Mouse (Mus musculus) liver, embryonic 16.5 days (tissue): ENCODE measurements around the gene Tmem108. TPM values are rescaled to one million over a fixed set of nuclear protein-coding genes. Genes with fewer than 3 reads are reported as not detected.

Source experiments
- ATAC-seq: fragments of 200-750 bp; cut with Nextera tagmentation; 2 replicates; pipeline ENCODE4 v1.8.0; 2017; ENCODE audit warnings: low read depth, mild to moderate bottlenecking, moderate number of reproducible peaks, moderate library complexity
- H3K27ac ChIP-seq: fragments of 300-500 bp; sonication (generic); 2 replicates; pipeline ENCODE4 v1.5.1; 2014; ENCODE audit warnings: mild to moderate bottlenecking, low read length
- H3K27me3 ChIP-seq: fragments of 300-500 bp; sonication (generic); 2 replicates; pipeline ENCODE4 v1.6.1; 2014; ENCODE audit warnings: low read depth, low read length, mixed read lengths; ENCODE audit not compliant: control insufficient read depth, insufficient read depth
- H3K36me3 ChIP-seq: fragments of 300-500 bp; sonication (generic); 2 replicates; pipeline ENCODE4 v1.6.1; 2014; ENCODE audit warnings: mild to moderate bottlenecking; ENCODE audit not compliant: control insufficient read depth, insufficient read depth
- H3K4me1 ChIP-seq: fragments of 300-500 bp; sonication (generic); 2 replicates; pipeline ENCODE4 v1.6.1; 2014; ENCODE audit warnings: low read depth, low read length, mixed read lengths; ENCODE audit not compliant: control insufficient read depth
- H3K4me2 ChIP-seq: fragments of 300-500 bp; sonication (generic); 2 replicates; pipeline ENCODE4 v1.6.1; 2014; ENCODE audit warnings: low read depth, low read length, mixed read lengths
- H3K4me3 ChIP-seq: fragments of 300-500 bp; sonication (generic); 2 replicates; pipeline ENCODE4 v1.5.1; 2014; ENCODE audit warnings: low read depth, mild to moderate bottlenecking, low read length
- H3K9ac ChIP-seq: fragments of 300-500 bp; sonication (generic); 2 replicates; pipeline ENCODE4 v1.6.1; 2014; ENCODE audit warnings: low read depth, low read length
- H3K9me3 ChIP-seq: fragments of 300-500 bp; sonication (generic); replicated peaks from 2 replicates; pipeline ENCODE4 v1.6.1; 2016; ENCODE audit warnings: low read length; ENCODE audit not compliant: control insufficient read depth
- WGBS: fragments of 180-500 bp; shearing (Covaris S2); extraction: QIAGEN DNeasy Blood & Tissue Kit; methylation state at CpG from one replicate; pipeline ENCODE4 v1.1.7; 2014; ENCODE audit not compliant: insufficient replicate concordance; 5-methylcytosine and 5-hydroxymethylcytosine counted together
- polyA plus RNA-seq: library from polyadenylated mRNA; unstranded; fragments of >200 nt; fragmentation: Nextera tagmentation; extraction: Ambion mirVana; gene quantifications from 2 replicates; pipeline ENCODE4 v1.2.1, GENCODE M21; 2015

Gene Tmem108
- polyA plus RNA-seq, 1 experiment from 2014 or later = 1.9 TPM

DNA sequence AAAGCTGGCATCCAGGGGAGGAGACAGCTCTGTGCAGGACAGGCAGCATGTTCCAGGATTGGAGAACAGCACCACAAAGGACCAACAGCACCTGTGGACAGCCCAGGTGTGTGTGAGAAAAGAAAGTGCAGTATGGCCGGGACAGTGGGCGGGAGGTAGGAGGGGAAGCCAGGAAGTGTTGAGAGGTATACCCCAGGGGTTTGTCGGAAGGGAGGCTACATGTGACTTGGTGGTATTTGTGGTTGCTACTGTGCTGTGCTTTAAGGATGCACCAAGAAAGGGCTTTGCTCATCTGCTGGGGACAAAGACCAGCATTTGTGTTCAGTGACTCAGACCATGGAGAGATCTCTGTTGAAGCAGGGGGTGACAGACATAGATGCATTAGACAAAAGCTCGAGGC is 271.8 kb downstream of the Tmem108 start:
- H3K4me1 ChIP-seq = no peaks in the 10 kb centered on the region; the same call in 1 of the 2 replicates
- H3K4me2 ChIP-seq = no peak overlapping the region
- WGBS = 38% methylated on average over 4 of the region's 4 CpGs
- H3K27me3 ChIP-seq = no peaks in the 10 kb centered on the region
- no peak overlapping the region for H3K9ac ChIP-seq
- no peak for ATAC-seq
- no peak overlapping the region for H3K27ac ChIP-seq
- H3K4me3 ChIP-seq = no peak overlapping the region
- no peaks in the 10 kb centered on the region for H3K36me3 ChIP-seq
- no peaks in the 10 kb centered on the region for H3K9me3 ChIP-seq

DNA sequence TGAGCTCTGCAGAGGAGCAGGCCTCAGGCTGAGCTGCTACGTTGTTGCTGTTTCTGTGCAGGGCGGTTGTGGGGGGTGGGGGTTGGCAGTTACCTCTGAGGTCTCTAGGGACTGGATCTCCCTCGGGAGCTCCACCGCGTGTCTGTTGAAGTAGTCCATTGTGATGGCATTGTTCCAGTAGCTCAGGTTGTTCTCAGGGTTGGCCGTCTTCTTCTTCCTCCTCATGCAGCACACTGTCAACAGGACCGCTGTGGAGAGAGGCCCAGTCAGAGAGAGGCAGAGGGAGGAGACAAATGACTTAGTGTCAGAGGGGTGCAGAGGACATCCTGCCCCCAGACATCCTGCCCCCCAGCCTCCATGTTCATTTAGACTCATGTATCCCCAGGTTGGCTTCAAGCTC is 272.5 kb downstream of the Tmem108 start:
- H3K4me1 ChIP-seq = no peaks in the 10 kb centered on the region; the same call in 1 of the 2 replicates
- WGBS = 32% methylated on average over 7 of the region's 7 CpGs
- H3K4me2 ChIP-seq = no peak overlapping the region
- H3K27ac ChIP-seq = no peak overlapping the region; the same call in 1 of the 2 replicates
- H3K36me3 ChIP-seq = no peaks in the 10 kb centered on the region
- no peak overlapping the region for H3K9ac ChIP-seq
- no peaks in the 10 kb centered on the region for H3K27me3 ChIP-seq
- ATAC-seq = 0 out of 2 replicates have a peak, but pooled peaks have one; percentile 14
- no peaks in the 10 kb centered on the region for H3K9me3 ChIP-seq
- H3K4me3 ChIP-seq = no peak overlapping the region

DNA sequence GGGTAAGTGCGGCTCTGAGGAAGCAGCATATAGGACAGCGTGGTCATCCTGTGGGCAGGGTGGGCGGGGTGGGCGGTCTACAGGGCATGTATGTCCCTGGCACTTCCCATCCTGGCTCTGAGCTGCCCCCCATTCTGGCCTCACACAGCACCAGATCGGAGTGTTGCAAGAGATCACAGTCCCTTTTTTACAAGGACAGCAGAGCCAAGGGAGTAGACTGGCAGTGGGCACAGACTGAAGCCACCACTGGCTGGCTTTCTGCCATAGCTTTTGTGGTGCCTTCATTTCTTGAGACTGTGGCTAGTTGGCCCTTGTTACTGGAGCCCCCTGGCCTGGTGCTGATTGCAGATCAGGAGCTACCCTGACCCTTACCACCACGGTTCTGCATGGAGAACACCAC is 275.4 kb downstream of the Tmem108 start:
- Histone ChIP-seq H3K9ac (no peak overlapping the region), H3K27me3 (no peaks in the 10 kb centered on the region), H3K4me3 (no peak overlapping the region), H3K9me3 (no peaks in the 10 kb centered on the region), H3K27ac (no peak overlapping the region), H3K4me1 (peaks cover under 1% of the 10 kb centered on the region; the same call in 1 of the 2 replicates), H3K4me2 (no peak overlapping the region), H3K36me3 (no peaks in the 10 kb centered on the region)
- 34% methylated on average over 6 of the region's 6 CpGs for WGBS
- ATAC-seq = no peak

DNA sequence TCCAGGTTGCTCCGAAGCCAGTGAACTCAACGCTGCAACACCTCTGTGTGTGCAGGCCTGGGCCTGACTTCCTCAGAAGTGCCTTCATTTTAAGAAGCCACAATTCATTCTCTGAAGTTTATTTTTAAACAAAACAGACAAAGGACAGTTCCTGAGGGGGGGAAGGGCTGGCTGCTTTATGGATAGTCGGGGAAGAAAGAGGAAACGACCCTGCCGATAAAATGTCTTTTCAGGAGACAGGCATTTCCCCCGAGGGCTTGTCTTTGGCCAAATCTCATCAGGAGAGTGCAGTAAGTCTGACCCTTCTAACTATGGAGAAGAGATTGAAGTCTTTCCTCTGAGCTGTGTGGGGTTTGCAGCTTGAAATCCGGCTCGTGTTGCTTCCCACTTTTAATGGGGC is 276.0 kb downstream of the Tmem108 start:
- WGBS = 12% methylated on average over 8 of the region's 8 CpGs
- no peaks in the 10 kb centered on the region for H3K9me3 ChIP-seq

DNA sequence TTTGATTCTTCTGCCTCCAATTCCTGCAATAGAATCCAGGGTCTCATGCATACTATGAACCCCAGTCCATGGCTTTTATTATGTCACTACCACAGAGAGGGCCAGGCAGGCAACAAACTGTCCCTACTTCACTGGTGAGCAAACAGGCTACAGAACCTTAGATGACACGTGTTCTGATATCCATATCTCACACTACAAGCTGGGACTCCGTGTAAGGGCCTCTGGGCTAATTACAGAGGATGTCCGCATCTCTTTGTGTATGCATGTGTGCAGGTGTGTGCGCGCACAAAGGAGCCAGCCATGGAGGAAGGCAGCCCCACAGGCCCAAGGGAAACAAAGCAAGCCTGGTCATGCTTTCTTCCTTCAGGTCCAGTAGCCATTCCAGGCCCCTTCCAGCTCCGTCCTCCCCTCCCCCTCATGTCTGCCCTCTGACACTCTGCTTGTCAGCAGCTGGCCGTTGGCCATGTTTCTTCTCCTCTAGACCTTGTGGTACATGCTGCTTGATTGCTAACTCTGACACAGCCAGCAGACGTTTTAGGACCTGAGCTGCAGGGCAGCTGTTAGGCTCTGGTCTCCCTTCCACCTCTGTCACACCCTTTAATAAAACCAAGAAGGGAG is 280.9 kb downstream of the Tmem108 start:
- 50% methylated on average over 8 of the region's 8 CpGs for WGBS
- H3K27ac ChIP-seq = no peak overlapping the region
- no peaks in the 10 kb centered on the region for H3K27me3 ChIP-seq
- peak; percentile 64; the same call in 1 of the 2 replicates for ATAC-seq
- H3K36me3 ChIP-seq = no peaks in the 10 kb centered on the region
- no peak overlapping the region for H3K9ac ChIP-seq
- H3K4me2 ChIP-seq = no peak overlapping the region
- peaks cover 5% of the 10 kb centered on the region; the same call in 1 of the 2 replicates for H3K4me1 ChIP-seq
- no peak overlapping the region for H3K4me3 ChIP-seq
- H3K9me3 ChIP-seq = no peaks in the 10 kb centered on the region

More for the DNA sequence above, 276.0 kb downstream of the Tmem108 start:
- H3K4me2 ChIP-seq = no peak overlapping the region
- H3K9ac ChIP-seq = no peak overlapping the region
- H3K4me3 ChIP-seq = no peak overlapping the region
- H3K36me3 ChIP-seq = no peaks in the 10 kb centered on the region
- no peak for ATAC-seq
- no peaks in the 10 kb centered on the region for H3K27me3 ChIP-seq
- H3K27ac ChIP-seq = no peak overlapping the region
- peaks cover 5% of the 10 kb centered on the region; the same call in 1 of the 2 replicates for H3K4me1 ChIP-seq

DNA sequence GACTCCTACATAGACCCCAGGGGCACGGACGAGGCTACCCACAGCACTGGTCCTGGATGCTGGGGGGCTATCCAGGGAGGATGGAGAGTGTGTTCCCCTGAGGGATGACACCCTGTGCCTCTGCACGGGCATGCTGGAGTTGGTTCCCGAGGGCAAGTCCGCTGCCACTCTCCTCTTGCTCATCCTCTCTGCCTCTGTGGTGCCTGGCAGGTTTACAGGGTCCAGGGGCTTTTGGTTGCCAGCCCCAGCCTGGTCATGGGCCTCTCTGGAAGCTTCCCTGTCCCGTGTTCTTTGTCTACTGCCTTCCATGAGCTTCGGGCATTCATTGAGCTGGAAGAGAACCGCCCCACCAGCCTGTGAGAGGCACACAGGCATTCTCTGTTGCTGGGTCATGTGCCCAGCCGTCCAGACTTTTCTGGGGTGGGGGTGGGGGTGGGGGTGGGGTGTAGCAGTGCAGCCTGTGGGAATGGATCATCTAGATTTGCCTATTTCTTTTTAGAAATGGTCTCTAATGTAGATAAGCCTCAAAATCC is 281.5 kb downstream of the Tmem108 start, which contains the start of gene Bfsp2:
Gene Bfsp2 (minus strand): TSS at position 377 of the 533 bp plus-strand sequence.
- Histone ChIP-seq H3K36me3 (no peaks in the 10 kb centered on the region), H3K27ac (no peak within 1 kb of the TSS), H3K4me3 (no peak within 1 kb of the TSS), H3K4me2 (no peak within 1 kb of the TSS), H3K27me3 (no peaks in the 10 kb centered on the region), H3K9me3 (no peaks in the 10 kb centered on the region), H3K9ac (no peak within 1 kb of the TSS), H3K4me1 (peaks cover 5% of the 10 kb centered on the region; the same call in 1 of the 2 replicates)
- ATAC-seq = no peak
- WGBS = 57% methylated on average over 9 of the region's 9 CpGs

DNA sequence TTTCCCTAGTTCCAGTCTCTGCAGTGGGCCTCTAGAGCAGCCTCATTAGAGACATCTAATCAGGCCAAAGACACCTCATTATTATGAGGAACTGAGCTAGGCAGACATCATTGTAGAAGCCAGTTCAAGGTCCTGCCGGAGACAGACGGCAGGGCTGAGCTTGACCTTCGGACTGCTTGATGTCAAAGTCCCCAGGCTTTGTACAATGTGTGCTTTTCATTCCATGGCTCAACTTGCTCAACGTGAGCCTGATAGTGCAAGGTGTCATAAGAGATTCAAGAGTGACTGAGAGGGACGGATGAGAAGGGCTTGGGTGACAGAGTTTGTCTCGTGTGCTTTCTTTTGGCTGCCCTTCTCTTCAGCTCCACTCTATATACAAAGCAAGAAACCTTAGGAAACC is 286.2 kb downstream of the Tmem108 start:
- ATAC-seq = peak; percentile 77
- no peak overlapping the region for H3K27ac ChIP-seq

DNA sequence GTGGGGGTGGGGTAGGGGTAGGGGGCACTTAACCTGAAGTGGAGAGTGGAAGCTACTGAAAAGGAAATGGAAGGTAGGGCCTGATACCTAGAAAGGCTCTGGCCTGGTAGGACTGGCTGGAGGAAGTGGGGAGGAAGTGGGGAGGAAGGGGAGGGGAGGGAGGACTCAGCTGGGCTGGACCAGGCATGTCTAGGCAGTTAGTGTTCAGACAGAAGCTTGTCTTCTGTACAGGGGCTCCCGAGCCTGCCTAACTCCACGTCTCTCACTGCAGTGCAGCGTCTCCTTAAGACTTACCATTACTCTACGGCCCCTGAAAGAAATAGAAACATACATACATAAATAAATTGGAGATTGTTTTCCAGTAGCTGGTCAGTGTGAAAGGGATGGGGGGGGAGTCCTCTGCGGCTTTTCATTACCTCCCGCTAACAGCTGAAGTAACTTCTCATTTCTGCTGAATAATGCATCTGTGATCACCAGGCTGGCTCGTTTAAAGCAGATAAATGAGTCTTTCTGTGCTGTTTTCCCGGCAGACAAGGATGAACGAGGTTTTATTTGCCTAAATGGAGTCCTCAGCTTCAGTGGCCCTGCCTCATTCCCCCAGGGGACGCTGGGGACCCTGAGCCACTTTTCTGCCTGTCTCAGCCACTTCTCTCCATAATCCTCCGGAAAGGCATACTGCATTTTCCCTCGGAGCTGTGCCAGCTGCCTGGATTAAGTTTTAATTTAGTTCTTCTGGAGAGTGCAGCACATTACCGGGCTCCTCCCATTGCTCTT is 287.5 kb downstream of the Tmem108 start:
- Histone ChIP-seq H3K9me3 (no peaks in the 10 kb centered on the region), H3K27me3 (no peaks in the 10 kb centered on the region), H3K9ac (no peak overlapping the region), H3K36me3 (no peaks in the 10 kb centered on the region), H3K4me1 (no peaks in the 10 kb centered on the region), H3K4me3 (no peak overlapping the region), H3K4me2 (no peak overlapping the region), H3K27ac (no peak overlapping the region)
- 14% methylated on average over 13 of the region's 13 CpGs for WGBS
- ATAC-seq = no peak

More for the DNA sequence above, 286.2 kb downstream of the Tmem108 start:
- Histone ChIP-seq H3K9ac (no peak overlapping the region), H3K27me3 (no peaks in the 10 kb centered on the region), H3K36me3 (no peaks in the 10 kb centered on the region), H3K4me2 (no peak overlapping the region), H3K9me3 (no peaks in the 10 kb centered on the region), H3K4me3 (no peak overlapping the region), H3K4me1 (no peaks in the 10 kb centered on the region)
- WGBS = 58% methylated on average over 6 of the region's 6 CpGs

DNA sequence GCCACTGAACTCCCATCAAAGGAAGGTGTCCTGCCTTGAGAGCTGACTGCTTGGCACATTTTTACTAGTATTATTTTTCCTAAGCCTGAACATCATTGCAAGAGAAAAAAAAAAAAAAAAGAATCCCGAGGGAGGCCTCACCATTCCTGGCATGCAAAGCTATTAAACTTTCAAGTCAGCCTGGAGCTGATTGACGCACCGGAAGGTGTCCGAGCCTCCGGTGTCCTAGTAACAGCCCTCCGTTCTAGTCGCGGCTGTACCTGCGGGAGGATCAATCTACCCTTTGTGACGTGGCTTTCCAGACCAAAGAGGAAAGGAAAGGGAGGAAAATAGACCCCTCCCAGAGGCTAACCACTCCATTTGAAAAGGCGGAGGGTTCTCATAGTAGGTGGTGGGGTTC is 289.9 kb downstream of the Tmem108 start:
- H3K9ac ChIP-seq = no peak overlapping the region
- H3K4me1 ChIP-seq = no peaks in the 10 kb centered on the region
- H3K27ac ChIP-seq = no peak overlapping the region
- ATAC-seq = no peak
- WGBS = 45% methylated on average over 11 of the region's 11 CpGs
- H3K4me3 ChIP-seq = no peak overlapping the region
- H3K9me3 ChIP-seq = no peaks in the 10 kb centered on the region
- no peaks in the 10 kb centered on the region for H3K27me3 ChIP-seq
- no peaks in the 10 kb centered on the region for H3K36me3 ChIP-seq
- H3K4me2 ChIP-seq = no peak overlapping the region
